Mouse (Mus musculus) kidney, adult 2 months (tissue): ENCODE results near the gene Rnf41.
A peak's percentile ranks its signal among the peaks of the same experiment; 100 is the strongest.

ENCODE experiments used
- CTCF ChIP-seq: fragments of 200-500 bp; conservative IDR thresholded peaks from 2 replicates; pipeline ENCODE4 v1.5.1; 2011; ENCODE audit warnings: low read depth, mild to moderate bottlenecking, control low read depth, low read length, moderate library complexity, mixed read lengths; ENCODE audit not compliant: insufficient read depth, insufficient read length
- POLR2A ChIP-seq: fragments of 200-500 bp; IDR thresholded peaks from one replicate; pipeline ENCODE4 v1.6.1; 2011; ENCODE audit warnings: low read depth, low read length, control low read depth

DNA sequence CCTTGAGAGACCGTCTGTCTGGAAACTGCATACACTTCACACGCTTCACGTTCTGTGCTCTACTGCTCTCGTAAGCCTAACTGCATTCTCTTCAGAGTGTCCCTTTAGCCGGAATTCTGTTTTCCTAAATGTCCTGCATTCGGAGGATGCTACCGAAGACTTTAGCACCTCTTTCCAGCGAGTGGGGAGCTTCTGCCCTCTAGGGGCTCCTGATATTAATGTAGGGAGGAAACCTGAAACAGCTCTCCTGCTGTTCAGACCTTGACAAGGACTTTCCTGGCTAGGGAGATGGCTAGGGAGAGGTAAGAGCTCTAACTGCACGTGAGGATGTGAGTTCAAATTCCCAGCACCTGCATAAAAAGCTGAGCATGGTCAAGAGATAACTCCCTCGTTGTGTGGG lies 28.9 kb downstream of the Rnf41 start:
- peak; percentile 61 for TF ChIP-seq CTCF
- TF ChIP-seq POLR2A: no peak
